Mouse (Mus musculus): ENCODE results near the gene Morn3. TPM values are rescaled to one million over a fixed set of nuclear protein-coding genes. Genes with fewer than 3 reads are reported as not detected.

Gene Morn3
- total and polyA plus RNA-seq, 2 experiments from 2014 or later, result 1.1 TPM; not detected in 1

DNA sequence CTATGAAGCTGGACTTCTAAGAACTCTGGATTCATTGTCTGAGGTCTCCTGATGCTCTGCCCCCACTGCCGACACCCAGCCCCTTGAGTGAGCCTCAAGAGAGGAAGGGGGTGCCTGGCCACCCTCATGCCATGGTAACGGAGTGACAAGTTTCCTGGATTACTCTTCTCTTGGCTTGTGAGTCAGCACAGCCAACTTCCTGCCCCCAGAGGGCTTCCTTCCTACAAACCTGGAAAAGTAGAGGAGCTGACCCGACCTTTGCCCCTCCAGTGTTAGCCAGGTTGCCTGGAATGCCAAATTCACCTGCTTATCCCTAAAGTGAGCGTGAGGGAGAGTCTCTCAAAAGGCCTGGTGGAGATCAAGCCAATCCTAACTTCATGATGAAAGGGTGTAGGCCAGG, 29.3 kb downstream of the Morn3 start:
- no peak overlapping the region for H3K4me2 ChIP-seq (ENCODE audit: low read depth, low read length, poor library complexity, severe bottlenecking)
- no peak for TF ChIP-seq CTCF (IDR thresholded peaks at IDR 0.05)
- no peak overlapping the region for H3K27ac ChIP-seq (ENCODE audit: low read depth, low read length)
- H3K9ac ChIP-seq (replicated peaks; ENCODE audit: low read length, poor library complexity, severe bottlenecking), result no peak overlapping the region
- no peaks in the 10 kb centered on the region for H3K9me3 ChIP-seq (ENCODE audit: low read length)
- 0 out of 2 replicates have a peak, but pooled peaks cover 8% of the 10 kb centered on the region for H3K4me1 ChIP-seq (ENCODE audit: insufficient read depth, low read length)
- WGBS, result 88% methylated on average over 4 of the region's 4 CpGs
- H3K27me3 ChIP-seq (ENCODE audit: insufficient read depth, low read length), result no peaks in the 10 kb centered on the region
- no peaks in the 10 kb centered on the region for H3K36me3 ChIP-seq (ENCODE audit: insufficient read depth, low read length)
- DNase-seq (ENCODE audit: low spot score) (no peak), ATAC-seq (ENCODE audit: low FRiP score) (no peak)
- H3K4me3 ChIP-seq (ENCODE audit: low read depth, low read length), result no peak overlapping the region

DNA sequence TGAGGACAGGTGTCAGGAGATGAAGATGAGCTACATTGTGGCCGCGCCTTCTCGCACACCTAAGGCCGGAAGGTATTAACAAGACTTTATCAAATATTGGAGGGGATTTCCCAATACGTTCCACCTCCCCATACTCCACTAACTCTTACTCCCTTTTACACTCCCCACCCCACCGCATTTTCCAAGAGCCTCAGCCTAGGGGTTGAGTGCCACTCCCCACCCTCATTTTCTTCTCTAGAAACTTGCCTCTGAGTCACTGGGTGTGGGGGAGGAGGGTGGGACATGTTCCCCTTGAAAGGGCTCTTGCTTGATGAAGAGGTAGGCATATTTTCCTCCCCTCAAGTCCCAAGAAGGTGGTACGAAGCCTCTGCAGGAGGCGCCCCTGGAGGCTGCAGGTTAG, 30.9 kb downstream of the Morn3 start:
- Histone ChIP-seq H3K27me3 (ENCODE audit: insufficient read depth, low read length) (no peaks in the 10 kb centered on the region), H3K4me2 (ENCODE audit: low read depth, low read length, poor library complexity, severe bottlenecking) (peak overlapping the region; percentile 68), H3K27ac (ENCODE audit: low read depth, low read length) (no peak overlapping the region), H3K4me1 (ENCODE audit: insufficient read depth, low read length) (0 out of 2 replicates have a peak, but pooled peaks cover 8% of the 10 kb centered on the region), H3K9ac (replicated peaks; ENCODE audit: low read length, poor library complexity, severe bottlenecking) (peak overlapping the region; percentile 80), H3K36me3 (ENCODE audit: insufficient read depth, low read length) (no peaks in the 10 kb centered on the region), H3K9me3 (ENCODE audit: low read length) (no peaks in the 10 kb centered on the region), H3K4me3 (ENCODE audit: low read depth, low read length) (peak overlapping the region; percentile 80)
- no peak for TF ChIP-seq CTCF (IDR thresholded peaks at IDR 0.05)
- ATAC-seq (ENCODE audit: low FRiP score) (no peak), DNase-seq (ENCODE audit: low spot score) (no peak)
- WGBS, result 33% methylated on average over 8 of the region's 8 CpGs

GRCm38 (mm10) chr5:123014753-123015701, 31.8 kb downstream of the Morn3 start, which contains the start of gene Orai1:
Orai1 (plus strand) TSS chr5:123015074.
- Histone ChIP-seq H3K27me3 (ENCODE audit: insufficient read depth, low read length) (no peaks in the 10 kb centered on the region), H3K4me3 (ENCODE audit: low read depth, low read length) (peak within 1 kb of the TSS; percentile 80), H3K4me1 (ENCODE audit: insufficient read depth, low read length) (0 out of 2 replicates have a peak, but pooled peaks cover 8% of the 10 kb centered on the region), H3K27ac (ENCODE audit: low read depth, low read length) (peak within 1 kb of the TSS; percentile 87), H3K9ac (replicated peaks; ENCODE audit: low read length, poor library complexity, severe bottlenecking) (peak within 1 kb of the TSS; percentile 80), H3K4me2 (ENCODE audit: low read depth, low read length, poor library complexity, severe bottlenecking) (peak within 1 kb of the TSS; percentile 68), H3K9me3 (ENCODE audit: low read length) (no peaks in the 10 kb centered on the region), H3K36me3 (ENCODE audit: insufficient read depth, low read length) (no peaks in the 10 kb centered on the region)
- ATAC-seq (ENCODE audit: low FRiP score) (peak; percentile 92), DNase-seq (ENCODE audit: low spot score) (peak; percentile 94)
- TF ChIP-seq CTCF (IDR thresholded peaks at IDR 0.05), result peak; percentile 38
- WGBS, result under 1% methylated on average over 92 of the region's 106 CpGs

DNA sequence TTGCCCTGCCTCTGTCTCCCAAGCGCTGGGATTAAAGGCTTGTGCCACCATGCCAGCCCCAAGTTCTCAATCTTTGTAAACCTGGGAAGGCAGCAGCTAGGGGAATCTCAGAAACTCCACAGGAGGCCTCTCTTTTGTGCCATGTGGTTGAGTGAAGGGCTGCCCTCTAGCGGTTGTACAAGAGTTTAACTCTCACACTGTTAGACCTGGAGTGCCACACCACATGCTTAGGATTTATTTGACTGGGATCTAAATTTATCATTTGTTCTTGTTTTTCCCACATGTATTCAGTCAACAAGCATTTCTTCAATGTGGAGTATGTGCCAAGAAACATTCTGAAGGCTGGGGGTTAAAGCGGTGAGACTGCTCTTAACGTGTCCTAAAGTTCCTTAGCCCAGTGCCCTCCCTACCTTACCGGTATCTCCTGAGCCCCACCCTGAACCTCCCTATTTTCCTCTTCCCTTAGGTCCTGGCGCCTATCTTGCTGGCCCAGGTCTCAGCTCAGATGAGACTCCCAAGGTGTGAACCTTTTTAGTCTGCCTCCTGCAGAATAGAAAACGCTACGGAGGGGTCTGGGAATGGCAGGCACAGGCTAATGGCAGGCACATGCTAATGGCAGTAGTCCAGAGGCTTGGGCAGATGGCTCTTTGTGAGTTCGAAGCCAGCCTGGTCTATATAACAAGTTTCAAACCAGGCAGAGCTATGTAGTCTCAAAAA, 33.1 kb downstream of the Morn3 start:
- H3K27me3 ChIP-seq (ENCODE audit: insufficient read depth, low read length), result no peaks in the 10 kb centered on the region
- no peak overlapping the region for H3K4me2 ChIP-seq (ENCODE audit: low read depth, low read length, poor library complexity, severe bottlenecking)
- no peaks in the 10 kb centered on the region for H3K9me3 ChIP-seq (ENCODE audit: low read length)
- H3K4me1 ChIP-seq (ENCODE audit: insufficient read depth, low read length), result 0 out of 2 replicates have a peak, but pooled peaks cover 3% of the 10 kb centered on the region
- no peak overlapping the region for H3K4me3 ChIP-seq (ENCODE audit: low read depth, low read length)
- H3K9ac ChIP-seq (replicated peaks; ENCODE audit: low read length, poor library complexity, severe bottlenecking), result no peak overlapping the region
- ATAC-seq (ENCODE audit: low FRiP score) (no peak), DNase-seq (ENCODE audit: low spot score) (peak; percentile 88)
- WGBS, result 64% methylated on average over 9 of the region's 9 CpGs
- H3K27ac ChIP-seq (ENCODE audit: low read depth, low read length), result no peak overlapping the region
- TF ChIP-seq CTCF (IDR thresholded peaks at IDR 0.05), result peak; percentile 83
- no peaks in the 10 kb centered on the region for H3K36me3 ChIP-seq (ENCODE audit: insufficient read depth, low read length)

GRCm38 (mm10) chr5:123011705-123012104, 35.1 kb downstream of the Morn3 start:
- whole genome bisulfite sequencing, result 92% methylated on average over 9 of the region's 9 CpGs
- H3K4me1 ChIP-seq (ENCODE audit: insufficient read depth, low read length), result 0 out of 2 replicates have a peak, but pooled peaks cover 3% of the 10 kb centered on the region
- H3K4me2 ChIP-seq (ENCODE audit: low read depth, low read length, poor library complexity, severe bottlenecking), result no peak overlapping the region
- no peak overlapping the region for H3K27ac ChIP-seq (ENCODE audit: low read depth, low read length)
- DNase-seq (ENCODE audit: low spot score) (no peak), ATAC-seq (ENCODE audit: low FRiP score) (no peak)
- no peak overlapping the region for H3K9ac ChIP-seq (replicated peaks; ENCODE audit: low read length, poor library complexity, severe bottlenecking)
- no peak for TF ChIP-seq CTCF (IDR thresholded peaks at IDR 0.05)
- H3K4me3 ChIP-seq (ENCODE audit: low read depth, low read length), result no peak overlapping the region
- no peaks in the 10 kb centered on the region for H3K36me3 ChIP-seq (ENCODE audit: insufficient read depth, low read length)
- H3K27me3 ChIP-seq (ENCODE audit: insufficient read depth, low read length), result no peaks in the 10 kb centered on the region
- H3K9me3 ChIP-seq (ENCODE audit: low read length), result no peaks in the 10 kb centered on the region

All from midbrain, postnatal 0 days (tissue).